Mouse (Mus musculus): ENCODE data around the gene Chd1.

- no peak for TF ChIP-seq CTCF (IDR thresholded peaks at IDR 0.05; ENCODE audit: borderline replicate concordance, control insufficient read depth, extremely low read depth, insufficient read depth, low read length, poor library complexity)
- TF ChIP-seq POLR2A (IDR thresholded peaks at IDR 0.05; ENCODE audit: control insufficient read depth, extremely low read depth, insufficient read depth, low read length, poor library complexity) = no peak
Measured at GRCm38 (mm10) chr17:15704158-15704474, 651 bp upstream of the Chd1 start.

All from thymus, adult 2 months (tissue).